Mouse (Mus musculus) kidney, adult 8-10 months (tissue): ENCODE data around the gene Ccnh.
A peak's percentile ranks its signal among the peaks of the same experiment; 100 is the strongest.
"Not testable (repeated sequence)": the region's sequence is repeated elsewhere in the genome, so short reads cannot be mapped to it uniquely, and the experiment has no call there.

ENCODE experiments used
- DNase-seq, 2 experiments: peaks; one replicate each; pipeline ENCODE4 v3.0.0; 2022

Ccnh gene

DNA sequence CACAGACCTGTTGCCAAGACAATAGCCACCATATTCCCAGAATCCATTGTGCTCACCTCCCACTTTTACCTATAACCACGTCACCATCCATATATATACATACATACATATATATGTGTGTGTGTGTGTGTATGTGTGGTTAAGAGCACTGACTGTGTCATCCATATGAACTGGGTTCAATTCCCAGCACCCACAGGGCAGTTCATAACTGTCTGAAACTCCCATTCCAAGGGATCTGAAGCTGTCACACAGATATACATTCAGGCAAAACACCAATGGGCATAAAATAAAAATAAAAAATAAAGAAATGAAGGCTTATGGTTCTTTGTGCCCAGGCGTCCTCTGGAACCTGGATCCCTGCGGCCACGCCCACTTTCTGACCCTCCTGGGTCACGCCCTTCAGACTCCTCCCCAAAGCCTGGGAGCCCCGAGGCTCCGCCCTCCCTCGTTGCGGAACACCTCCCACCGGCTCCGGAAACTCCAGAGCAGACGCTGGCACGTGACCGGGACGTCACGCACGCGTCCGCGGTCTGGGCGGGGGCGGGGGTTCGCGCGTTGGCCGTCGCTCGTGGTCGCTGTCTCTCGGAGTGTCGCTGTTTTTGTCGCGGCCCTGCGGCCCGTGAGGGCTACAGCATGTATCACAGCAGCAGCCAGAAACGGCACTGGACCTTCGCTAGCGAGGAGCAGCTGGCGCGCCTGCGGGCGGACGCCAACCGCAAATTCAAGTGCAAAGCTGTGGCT lies at the start of gene Ccnh:
Gene Ccnh (plus strand): TSS at position 506 of the 741 bp plus-strand sequence.
- DNase-seq: peak; percentile 92 to 93

- not testable (repeated sequence) for DNase-seq
Measured at GRCm38 (mm10) chr13:85143361-85143760, 45.8 kb upstream of the Ccnh start.

- no peak for DNase-seq
Measured at GRCm38 (mm10) chr13:85146471-85146870, 42.7 kb upstream of the Ccnh start.

DNA sequence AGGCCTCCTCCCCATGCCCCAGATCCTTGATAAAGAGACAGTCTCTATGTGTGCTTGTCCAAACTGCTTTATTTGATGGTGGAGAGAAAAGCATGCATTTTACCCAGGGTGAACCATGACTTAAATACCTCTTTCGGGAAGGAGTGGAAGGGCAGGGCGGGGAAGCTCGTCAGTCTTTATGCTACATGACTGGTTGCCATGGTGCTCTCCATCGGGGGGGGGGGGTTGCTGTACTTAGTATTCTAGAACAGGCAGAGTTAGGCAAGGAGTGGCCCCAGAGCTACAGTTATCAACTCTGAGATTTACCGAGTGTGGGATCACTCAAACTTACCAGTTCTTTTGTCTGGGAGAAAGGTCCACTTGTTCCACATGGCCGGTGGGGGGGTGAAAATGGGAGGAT lies 34.5 kb upstream of the Ccnh start:
- no peak for DNase-seq

- no peak for DNase-seq
Measured at GRCm38 (mm10) chr13:85159971-85160370, 29.2 kb upstream of the Ccnh start.

DNA sequence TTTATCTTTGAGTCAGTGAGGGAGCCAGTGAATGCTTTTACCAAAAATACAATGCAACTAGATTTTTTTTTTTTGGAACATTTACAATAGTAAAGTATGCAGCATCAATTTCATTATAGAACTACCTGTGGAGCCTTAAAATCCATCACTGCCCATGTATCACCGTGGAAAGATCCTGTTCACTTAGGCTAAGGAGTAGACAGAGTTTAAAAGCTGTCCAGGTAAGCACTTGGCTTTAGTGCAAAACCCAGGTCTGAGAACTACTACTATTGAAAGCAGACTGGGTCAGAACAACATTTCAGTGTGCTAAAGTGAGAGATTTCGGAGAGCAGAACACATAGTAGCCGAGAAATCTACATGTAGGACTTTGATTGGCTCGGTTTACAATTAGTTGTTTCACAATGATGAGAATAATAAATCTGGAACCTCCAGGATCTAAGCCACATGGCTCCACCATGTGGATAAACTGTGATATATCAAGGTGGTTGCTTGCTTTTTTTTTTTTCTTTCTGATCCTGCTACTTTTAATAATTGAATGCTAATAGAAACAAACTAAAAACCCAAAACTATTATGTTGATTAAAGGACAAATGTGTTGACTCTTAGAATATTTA lies 24.6 kb upstream of the Ccnh start:
- no peak for DNase-seq

DNA sequence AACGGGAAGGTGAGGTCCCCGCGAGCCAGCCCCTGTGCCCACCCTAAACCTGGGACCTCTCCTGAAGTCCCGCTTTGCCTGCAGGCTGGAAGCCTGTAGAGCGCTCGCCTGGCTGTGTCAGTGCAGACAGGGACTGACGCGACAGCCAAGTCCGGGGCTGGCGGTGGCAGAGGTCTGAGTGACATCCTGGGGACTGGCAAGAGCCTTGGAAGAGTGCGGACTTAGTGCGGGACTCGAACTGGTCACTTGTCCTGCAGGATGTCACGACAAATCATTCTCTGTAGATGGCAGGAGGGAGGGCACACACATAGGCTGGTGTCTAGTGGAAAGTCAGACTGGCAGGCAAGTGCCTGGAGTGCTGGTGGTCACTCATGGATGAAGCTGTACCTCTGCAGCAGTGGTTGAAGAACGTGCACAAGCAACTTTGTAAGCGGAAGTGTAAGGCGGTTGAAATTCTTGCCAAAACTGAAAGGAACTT lies 475 bp downstream of the Ccnh start:
- DNase-seq: peak; percentile 25 to 29

DNA sequence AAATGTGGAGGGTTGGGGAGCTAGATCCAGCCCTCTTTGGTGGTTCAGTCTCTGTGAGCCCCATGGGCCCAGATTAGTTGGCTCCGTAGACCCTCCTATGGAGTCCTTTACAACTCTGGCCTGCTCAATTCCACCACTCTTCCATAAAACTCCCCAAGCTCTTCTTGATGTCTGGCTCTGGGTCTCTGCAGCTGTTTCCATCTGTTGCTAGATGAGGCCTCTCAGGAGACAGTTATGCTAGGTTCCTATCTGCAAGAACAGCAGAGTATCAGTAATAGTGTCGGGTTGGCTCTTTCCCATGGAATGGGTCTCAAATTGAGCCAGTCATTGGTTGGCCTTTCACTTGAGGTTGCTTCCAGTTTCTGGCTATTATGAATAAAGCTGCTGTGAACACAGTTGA lies 2.0 kb downstream of the Ccnh start:
- no peak for DNase-seq

GRCm38 (mm10) chr13:85207493-85207892 lies 18.3 kb downstream of the Ccnh start:
- no peak for DNase-seq

- no peak for DNase-seq
Measured at GRCm38 (mm10) chr13:85208656-85209055, 19.4 kb downstream of the Ccnh start.

GRCm38 (mm10) chr13:85210353-85210752 lies 21.1 kb downstream of the Ccnh start:
- DNase-seq: no peak

DNA sequence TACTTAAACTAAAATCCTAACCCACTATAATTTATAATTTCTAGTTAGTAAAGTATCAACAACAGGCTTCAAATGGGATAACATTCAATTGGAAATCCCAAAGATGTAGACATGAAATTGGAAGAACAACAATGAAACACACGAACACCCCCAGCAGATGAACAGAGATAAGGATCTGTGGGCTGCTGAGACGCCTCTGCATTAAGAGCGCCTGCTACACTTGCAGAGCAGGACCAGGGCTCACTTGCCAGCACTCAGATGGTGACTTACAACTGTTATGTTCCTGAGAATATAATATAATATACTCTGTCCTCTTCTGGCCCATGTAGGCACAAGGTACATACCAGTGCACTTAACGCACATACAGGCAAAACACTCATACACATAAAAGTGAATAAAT lies 29.4 kb downstream of the Ccnh start:
- no peak for DNase-seq

DNA sequence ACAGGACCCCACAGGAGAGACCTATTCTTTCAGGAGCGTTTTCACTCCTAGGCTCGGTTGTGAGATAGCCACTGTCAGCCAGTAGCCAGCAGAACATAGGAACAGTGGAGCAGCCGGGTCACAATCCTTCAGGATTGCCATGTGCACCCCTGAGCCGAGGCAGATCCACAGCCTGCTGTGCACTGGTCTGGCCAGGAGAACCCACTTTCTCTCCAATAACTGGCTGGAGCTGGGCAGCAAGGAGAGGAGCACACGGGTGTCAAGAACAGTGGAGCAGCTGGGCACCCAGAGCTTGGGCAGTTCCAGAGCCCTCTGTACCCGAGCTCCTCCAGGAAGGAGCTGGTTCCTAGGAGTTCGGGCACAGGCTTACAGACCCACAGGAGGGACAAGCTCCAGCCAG lies 49.6 kb downstream of the Ccnh start:
- no peak for DNase-seq
